Mouse (Mus musculus) right cerebral cortex, postnatal 4 days (tissue): ENCODE results near the gene Pam.
"Not testable (repeated sequence)": the region's sequence is repeated elsewhere in the genome, so short reads cannot be mapped to it uniquely, and the experiment has no call there.

Experiments used
- DNase-seq: peaks from one replicate; pipeline ENCODE4 v3.0.0-alpha.2; 2022

Pam gene

GRCm38 (mm10) chr1:97821282-97821681, 274.2 kb downstream of the Pam start:
- no peak for DNase-seq

GRCm38 (mm10) chr1:97809255-97809912, 286.1 kb downstream of the Pam start:
- no peak for DNase-seq

GRCm38 (mm10) chr1:97804520-97804919, 290.9 kb downstream of the Pam start:
- no peak for DNase-seq

GRCm38 (mm10) chr1:97802207-97802902, 293.1 kb downstream of the Pam start:
- DNase-seq, result no peak

GRCm38 (mm10) chr1:97795936-97796335, 299.5 kb downstream of the Pam start:
- no peak for DNase-seq

GRCm38 (mm10) chr1:97794110-97794509, 301.3 kb downstream of the Pam start:
- DNase-seq, result no peak

- DNase-seq, result no peak
Observed at GRCm38 (mm10) chr1:97788490-97788889, 307.0 kb downstream of the Pam start.

GRCm38 (mm10) chr1:97787674-97788073, 307.8 kb downstream of the Pam start:
- DNase-seq, result no peak

- no peak for DNase-seq
Observed at GRCm38 (mm10) chr1:97785685-97786393, 309.6 kb downstream of the Pam start.

GRCm38 (mm10) chr1:97784928-97785327, 310.5 kb downstream of the Pam start:
- no peak for DNase-seq

- no peak for DNase-seq
Observed at GRCm38 (mm10) chr1:97781674-97782073, 313.8 kb downstream of the Pam start.

- DNase-seq, result no peak
Observed at GRCm38 (mm10) chr1:97773973-97774372, 321.5 kb downstream of the Pam start.

GRCm38 (mm10) chr1:97773362-97773761, 322.1 kb downstream of the Pam start:
- DNase-seq, result no peak

- DNase-seq, result no peak
Observed at GRCm38 (mm10) chr1:97771727-97772126, 323.7 kb downstream of the Pam start.

GRCm38 (mm10) chr1:97771118-97771517, 324.3 kb downstream of the Pam start:
- no peak for DNase-seq

- DNase-seq, result peak; percentile 93
Observed at GRCm38 (mm10) chr1:97769904-97770753, 325.3 kb downstream of the Pam start, which contains the start of the genes Gin1 and Ppip5k2. Gene Gin1 (plus strand): TSS chr1:97770172. Gene Ppip5k2 (minus strand): TSS chr1:97770411.

- DNase-seq, result no peak
Observed at GRCm38 (mm10) chr1:97769294-97769903, 326.0 kb downstream of the Pam start.

- DNase-seq, result no peak
Observed at GRCm38 (mm10) chr1:97768906-97769293, 326.5 kb downstream of the Pam start.

- DNase-seq, result no peak
Observed at GRCm38 (mm10) chr1:97768089-97768488, 327.4 kb downstream of the Pam start.

GRCm38 (mm10) chr1:97765712-97766111, 329.7 kb downstream of the Pam start:
- not testable (repeated sequence) for DNase-seq

- DNase-seq, result no peak
Observed at GRCm38 (mm10) chr1:97761477-97761876, 334.0 kb downstream of the Pam start.

GRCm38 (mm10) chr1:97760598-97760997, 334.8 kb downstream of the Pam start:
- DNase-seq, result no peak
